Mouse (Mus musculus): Measurements from ENCODE around the gene Grid2.
"Not testable (repeated sequence)": the region's sequence is repeated elsewhere in the genome, so short reads cannot be mapped to it uniquely, and the experiment has no call there.

The Grid2 gene

DNA sequence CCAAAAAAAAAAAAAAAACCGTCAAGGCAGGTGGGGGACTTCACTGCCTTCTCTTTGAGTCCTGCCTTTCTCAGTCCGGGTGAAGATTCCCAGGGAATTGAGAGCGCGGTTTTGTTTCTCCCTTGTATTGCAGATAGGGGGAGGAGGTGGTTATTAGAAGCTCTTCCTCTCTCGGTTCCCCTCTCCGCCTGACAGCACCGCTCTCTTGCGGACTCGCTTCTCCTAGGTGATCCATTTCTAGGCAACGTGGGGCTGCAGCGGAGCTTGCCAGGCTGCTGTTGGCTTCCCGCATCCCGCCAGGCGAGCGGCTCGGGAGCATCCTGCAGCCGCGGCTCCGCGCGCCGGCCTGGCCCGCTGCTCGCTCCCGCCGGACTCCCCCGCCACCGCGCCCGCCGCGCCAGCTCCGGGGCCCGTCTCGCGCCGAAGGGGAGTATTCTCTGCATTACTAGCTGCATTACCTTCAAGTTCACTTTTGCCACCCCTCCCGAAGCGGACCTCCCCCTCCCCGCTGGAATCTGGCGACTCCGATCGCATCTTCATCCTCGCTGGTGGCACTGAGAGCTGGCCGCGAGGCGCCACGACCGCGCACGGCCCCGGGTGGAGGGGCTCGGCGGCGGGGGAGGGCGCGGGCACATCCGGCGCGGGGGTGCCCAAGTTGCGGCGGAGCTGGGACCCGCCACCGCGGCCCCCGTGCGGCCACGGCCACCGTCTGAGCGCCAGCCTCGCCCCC, at the start of gene Grid2:
Grid2 (plus strand) TSS at position 51 of the 730 bp plus-strand sequence.
- DNase-seq: peak; percentile 36 to 52

DNA sequence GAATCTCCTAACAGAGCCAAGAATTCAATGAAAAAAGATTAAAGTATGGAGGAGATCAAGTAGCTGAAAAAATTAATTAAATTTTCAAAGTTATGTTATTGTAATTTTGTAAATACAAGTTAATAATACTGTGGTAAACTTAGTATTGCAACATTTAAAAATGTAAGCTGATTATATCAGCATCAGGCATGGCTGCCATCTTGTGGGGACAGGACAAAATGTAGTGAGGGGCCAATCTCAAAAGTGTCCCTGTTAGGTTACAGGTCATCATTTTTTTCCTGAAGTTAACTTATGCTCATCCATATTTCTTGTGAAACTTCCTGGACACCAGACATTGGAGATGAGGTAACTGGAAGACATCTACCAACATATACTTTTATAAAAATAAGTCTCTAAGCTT, 4.9 kb upstream of the Grid2 start:
- no peak for DNase-seq

DNA sequence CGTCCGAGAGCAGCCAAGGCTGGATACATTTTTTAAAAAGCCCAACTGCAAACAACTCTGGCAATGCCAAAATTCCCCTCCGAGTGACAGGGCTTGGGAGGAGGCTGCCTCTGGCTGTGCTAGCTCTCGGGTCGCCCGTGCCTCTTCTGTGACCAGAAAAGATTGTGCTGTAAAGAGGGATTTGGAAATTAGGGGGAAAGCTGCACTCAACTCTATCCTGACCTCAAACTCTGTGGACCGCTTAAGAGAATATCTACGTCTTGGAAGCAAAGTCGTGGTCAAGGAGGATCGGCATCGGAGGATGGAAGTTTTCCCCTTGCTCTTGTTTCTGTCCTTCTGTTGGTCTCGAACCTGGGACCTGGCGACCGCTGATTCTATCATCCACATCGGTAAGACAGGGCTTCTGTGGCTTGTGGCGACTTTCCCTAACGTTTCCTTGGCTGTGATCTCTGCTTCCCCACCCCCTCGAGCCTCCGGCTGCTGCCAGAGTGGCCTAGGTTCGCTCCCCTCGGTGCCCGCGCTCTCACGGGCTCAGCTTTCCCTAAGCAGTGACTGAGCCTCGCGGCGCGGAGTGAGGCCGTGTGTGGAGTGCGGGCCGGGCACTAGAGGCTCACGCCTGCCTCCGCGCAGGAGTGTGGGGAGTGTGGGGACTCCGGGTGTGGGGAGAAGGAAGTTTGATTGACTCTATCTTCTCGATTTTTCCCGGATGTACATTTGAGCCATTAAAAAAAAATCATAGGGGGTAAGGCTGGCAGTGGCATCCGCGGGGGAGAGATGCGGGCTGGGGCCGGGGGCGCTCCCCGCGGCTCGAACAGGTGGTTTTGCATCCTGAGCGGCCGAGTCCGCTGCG, 1.1 kb downstream of the Grid2 start:
- peak; percentile 21 to 45 for DNase-seq

DNA sequence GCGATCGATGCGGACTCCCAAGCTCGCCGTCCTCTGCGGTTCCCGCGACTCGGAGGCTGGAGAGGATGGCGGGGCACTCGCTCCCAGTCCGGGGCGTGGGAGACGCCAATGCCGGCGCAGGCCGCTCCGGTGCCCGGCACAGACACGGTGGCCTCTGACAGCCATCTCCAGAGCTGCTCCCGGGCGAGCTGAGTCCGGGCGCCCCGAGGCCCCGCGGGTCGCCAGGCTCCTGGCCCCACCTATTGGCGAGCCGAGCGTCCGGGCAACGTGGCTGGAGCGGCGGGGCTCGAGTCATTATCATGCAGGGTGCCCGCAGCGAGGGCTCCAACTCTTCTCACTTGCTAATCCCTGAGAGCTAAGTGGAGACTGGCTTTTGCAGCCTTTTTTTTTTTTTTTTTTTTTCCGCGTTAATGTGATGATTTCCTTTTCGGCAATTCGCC, 1.8 kb downstream of the Grid2 start:
- peak; percentile 54 to 65 for DNase-seq

DNA sequence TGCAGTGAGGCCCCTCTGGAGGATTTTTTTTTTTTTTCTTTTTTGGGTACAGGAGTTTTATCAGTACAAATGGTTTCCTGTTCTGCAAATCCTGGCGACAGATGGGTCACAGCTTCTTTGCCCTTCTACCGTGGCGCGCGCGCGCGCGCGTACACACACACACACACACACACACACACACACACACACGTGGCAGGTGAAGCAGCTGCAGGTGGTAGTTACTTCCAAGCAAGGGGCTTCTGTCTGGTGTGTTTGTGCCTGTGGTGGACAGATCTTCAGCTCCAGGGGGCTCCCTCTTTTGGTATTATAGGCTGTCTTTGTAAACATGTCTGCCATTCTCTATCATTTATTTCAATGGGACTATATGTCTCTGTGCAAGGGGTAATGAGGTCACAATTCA, 2.2 kb downstream of the Grid2 start:
- no peak for DNase-seq

DNA sequence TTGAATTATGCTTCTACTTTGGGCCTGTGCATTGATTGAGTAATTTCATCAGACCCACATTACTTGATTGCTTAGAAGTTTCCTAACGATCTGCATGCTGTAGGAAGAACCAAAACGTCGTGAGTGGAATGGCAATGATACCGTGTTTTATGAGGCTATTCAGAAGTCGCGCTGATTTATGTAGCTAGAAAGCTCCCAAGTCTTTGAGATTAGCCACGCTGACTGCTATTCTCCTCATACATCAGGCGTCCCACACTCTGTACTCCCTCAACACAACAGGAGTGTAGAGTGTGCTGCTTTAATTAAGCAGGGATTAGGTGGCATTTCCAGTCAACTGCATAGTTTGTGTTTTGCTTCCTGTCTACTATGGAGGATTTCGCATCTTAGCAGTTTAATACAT, 4.1 kb downstream of the Grid2 start:
- no peak for DNase-seq

DNA sequence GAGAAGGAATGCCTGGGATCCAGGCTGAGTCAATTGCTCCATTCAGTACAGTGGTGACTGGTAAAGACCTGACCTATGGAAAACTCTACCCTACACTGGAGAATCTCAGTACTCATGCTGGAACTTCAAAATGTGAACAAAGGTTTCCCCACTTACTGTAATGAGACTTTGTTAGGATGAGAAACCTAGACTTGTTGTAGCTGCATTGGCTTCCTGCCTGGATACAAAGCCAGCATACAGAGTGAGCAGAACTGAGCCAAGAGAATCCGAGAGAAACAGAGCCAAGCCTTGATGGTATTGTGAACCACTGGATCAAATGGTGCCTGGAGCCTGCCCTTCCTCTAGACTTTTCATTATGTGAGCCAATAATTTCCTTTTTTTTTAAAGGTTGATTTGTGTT, 28.7 kb downstream of the Grid2 start:
- DNase-seq: no peak

DNA sequence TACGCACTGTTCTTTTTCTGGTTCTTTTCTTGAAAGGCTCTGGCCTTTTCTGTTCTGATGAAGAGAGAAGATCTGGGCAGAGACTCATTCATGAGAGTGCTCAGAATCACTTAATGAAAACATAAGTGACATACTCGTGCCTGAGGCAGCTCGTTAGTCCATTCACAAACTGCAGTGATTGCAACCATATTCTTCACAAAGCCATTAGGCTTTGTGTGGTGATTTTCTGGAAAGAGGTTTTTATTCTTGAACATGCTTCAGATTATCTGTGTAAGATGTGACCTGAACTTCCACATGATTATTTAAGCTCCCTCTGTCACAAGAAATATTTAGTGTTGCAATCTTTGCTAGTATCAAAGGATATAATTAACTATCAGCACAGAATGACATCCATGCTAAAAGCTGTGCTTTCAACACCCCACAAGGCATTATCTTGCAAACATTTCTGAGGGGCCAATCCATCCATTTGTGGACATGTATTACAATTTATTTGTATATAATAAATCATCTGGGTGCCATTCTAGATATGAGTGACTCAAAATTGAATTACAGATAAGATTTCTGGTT, 86.8 kb downstream of the Grid2 start:
- no peak for DNase-seq

DNA sequence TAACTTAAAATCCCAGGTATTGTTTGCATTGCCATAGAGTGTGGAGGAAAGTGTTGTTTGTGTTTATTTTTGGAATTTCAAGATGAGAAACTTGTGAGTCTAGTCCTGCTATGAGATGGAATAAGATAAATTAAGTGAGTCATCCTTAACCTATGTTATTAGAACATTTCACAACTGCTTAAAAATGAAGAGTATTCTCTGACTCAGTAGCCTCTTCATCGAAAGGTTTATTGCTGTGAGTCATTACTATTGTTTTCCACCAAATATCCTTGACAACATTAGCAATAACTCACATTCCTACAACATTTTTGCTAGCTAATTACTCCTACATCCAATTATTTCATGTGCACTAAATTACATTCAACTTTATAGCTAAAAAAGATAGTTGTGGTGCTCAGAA, 91.3 kb downstream of the Grid2 start:
- no peak for DNase-seq

DNA sequence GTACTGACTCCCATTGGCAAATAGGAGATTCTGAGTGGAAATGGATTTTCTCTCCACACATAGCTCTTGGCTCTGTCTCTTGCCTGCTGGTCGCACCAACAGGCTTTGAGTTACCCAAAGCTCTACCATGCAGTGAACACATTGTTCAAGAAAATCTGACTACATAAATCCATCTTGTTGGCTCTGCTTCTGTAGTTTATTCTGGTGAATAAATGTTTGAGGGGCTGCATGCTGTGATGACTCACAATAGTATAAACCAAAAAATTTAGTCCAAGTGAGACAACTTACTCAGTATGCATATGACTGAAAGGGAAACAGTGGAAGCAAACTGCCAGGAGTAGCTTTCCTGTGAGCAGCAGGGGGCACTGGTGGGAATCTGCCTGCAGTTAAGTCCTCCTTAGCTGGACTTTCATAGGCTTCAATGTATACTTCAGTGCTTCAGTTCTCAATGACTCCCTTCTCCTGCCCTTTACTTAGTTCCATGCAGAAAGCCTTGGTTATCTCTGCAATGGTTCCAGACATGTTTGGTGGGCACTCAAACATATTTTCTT, 125.5 kb downstream of the Grid2 start:
- peak; percentile 8 to 11 for DNase-seq

DNA sequence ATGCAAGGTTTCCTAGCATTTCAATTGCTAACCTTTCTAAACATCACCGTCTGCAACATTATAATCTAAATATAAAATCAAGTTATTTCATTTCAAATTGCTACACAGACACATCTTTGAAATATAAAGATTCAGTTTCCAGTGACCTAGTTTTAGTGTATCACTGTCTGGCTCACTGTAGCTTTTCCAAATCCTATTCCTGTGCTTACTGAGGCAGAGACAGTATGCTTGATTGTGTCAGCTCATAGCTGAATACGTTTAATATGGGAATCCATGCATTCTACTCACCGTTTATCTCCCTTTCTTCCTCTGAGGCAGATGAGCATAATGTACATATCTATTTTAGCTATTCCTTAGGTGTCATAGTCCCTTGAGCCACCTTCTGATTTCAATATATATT, 146.0 kb downstream of the Grid2 start:
- no peak for DNase-seq

DNA sequence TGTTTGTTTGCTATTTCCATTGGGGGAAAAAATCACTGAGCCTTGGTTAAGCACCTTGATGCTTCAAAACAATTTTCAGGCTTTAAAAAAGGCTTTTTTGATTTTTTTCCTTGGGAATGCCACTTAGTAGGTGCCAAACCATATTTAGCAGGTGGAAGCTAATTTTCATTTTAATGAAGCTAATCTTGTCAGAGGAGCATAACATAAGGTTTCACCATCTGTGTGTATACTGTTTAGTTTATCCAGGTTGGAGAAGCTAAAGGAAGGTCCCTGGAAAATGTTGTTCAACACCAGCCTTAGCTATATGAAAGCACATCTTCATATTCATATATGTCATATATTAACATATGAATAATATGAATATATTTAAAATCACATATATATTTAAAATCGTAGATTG, 161.9 kb downstream of the Grid2 start:
- no peak for DNase-seq

DNA sequence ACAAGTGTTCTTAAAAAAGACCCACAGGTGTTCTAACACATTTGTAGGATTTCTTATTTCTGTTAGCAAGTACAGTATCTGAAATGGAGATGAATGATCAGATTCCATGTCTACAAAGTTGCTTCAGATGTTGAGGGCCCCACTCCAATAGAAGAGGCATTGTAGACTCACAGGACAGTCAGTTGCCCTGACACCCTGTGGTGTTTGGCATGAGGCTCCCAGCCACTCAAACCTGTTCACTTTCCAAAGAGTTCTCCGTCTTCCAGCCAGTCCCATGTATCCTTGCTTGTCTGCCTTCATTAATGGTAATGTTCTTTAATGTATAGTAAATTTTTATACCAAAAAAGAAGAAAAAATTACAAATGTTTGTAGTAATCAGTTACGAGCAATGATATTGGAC, 177.1 kb downstream of the Grid2 start:
- DNase-seq: no peak

DNA sequence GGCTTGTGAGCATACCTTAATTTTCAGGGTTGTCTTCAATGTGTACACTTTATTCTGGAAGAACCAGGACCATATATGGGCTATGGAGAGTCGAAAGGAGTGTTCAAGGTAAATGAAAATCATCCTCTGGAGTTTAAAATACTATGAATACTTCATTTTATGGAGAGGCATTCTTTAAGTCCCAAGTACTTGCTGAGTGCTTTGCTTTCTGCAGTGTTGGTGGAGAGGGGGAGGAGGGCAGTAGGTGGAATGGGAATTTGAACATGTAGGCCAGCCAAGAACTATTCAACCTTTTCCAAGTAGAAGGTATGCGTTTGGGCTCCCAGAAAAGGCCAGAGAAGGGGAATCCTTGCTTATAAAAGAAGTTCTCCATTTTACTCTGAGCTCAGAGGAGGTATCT, 192.5 kb downstream of the Grid2 start:
- no peak for DNase-seq

DNA sequence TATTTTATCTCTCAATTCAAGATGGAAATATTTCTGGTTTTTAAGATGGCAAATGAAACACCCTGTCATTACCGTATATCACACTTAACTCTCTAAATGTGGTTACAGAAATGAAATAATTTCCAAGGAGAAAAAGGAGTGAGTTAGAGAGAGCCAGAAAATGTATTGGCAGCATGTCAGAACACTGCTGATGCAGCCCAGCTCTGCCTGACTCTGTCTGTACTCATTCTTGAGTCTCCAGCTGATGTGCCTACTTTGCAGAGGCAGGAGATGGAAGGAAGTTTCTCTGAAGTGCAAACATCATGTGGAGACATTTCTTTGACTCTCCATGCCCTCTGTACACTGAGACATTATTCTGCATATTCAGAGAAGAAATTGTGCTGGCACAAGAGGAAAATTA, 226.5 kb downstream of the Grid2 start:
- no peak for DNase-seq

DNA sequence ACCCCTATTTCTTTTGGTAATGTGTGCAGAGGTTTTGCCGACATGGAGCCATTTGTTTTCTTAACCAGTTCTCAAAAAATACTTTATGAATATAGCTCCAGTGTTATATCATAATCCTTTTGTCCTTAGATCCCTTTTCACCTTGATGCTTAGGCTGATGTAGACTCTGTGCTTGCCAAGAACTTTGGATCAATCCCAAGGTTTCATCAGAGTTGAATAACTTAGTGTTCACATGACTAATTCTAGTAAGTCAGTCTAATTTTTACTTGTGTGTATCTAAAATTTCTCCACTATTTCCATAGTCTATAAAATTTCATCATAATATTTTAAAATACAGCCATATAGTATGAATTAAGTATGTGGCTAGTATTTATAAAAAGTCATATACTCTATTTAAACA, 259.3 kb downstream of the Grid2 start:
- no peak for DNase-seq

DNA sequence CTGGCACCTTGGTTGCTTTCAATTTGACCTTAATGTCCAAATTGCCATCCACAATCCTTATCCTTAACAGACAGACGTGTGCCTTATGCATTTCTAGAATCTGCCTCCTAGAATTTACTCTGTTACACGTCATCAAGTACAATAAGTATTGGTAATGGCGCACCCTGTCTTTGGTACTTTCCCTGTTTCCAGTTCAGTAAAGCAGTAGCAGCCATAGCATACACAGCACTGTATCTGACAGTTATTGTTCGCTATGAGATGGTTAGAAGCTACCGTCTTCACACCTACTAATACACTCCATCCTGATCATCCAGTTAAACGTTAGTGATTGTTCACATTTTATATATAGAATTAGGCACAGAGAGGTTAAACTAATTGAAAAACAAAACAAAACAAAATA, 260.3 kb downstream of the Grid2 start:
- no peak for DNase-seq

DNA sequence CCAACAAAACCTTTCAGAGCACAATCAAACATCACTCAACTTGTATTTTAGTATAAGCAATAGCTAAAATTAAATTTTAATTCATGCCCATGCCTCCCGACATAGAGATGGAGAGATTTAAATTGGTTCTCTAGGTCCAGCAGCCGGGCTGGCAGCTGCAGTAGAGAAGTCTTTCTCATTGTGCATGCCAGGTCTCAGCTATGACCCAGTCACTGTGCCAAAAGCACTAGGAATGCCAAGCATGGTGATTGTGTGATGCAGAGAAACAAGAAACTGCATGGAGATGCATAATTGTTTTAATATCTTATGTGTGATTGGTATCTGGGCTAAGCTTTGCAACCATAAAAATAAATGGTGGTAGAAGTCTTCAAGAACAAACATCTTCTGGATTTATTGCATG, 276.1 kb downstream of the Grid2 start:
- no peak for DNase-seq

DNA sequence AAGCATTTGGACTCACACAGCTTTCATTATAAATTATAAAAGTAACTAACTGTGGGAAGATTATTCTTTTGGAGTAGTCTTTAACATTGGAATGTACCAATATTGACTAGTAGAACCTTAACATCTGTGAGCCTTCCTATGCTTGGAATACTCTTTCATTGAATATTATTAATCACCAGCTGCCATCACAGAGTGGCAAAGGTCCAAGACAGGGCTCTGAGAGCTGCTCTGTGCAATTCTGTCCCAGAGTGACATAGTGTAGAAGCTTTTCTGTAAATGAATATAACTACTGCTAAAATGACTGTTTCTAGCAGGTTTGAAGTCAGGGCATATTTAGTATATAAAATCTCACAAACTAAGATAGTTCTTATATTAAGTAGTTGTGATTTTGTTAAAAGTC, 277.2 kb downstream of the Grid2 start:
- DNase-seq: no peak

DNA sequence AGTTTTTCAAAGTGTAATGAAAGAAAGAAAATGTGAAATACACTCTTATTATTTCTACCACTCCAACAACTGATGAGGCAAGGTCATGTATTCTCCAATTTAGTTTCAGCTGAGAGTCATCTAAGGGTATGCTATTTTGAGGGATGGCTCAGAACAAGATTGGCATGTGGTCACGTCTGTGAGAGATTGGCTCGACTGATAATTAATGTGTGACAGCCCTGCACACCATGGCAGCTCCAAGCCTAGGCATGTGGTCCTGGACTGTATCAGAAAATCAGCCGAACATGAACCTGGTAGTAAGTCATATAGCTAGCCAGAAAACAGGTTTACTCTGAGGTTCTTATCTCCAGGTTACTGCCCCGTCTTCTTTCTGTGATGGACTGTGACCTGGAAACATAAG, 292.1 kb downstream of the Grid2 start:
- no peak for DNase-seq

DNA sequence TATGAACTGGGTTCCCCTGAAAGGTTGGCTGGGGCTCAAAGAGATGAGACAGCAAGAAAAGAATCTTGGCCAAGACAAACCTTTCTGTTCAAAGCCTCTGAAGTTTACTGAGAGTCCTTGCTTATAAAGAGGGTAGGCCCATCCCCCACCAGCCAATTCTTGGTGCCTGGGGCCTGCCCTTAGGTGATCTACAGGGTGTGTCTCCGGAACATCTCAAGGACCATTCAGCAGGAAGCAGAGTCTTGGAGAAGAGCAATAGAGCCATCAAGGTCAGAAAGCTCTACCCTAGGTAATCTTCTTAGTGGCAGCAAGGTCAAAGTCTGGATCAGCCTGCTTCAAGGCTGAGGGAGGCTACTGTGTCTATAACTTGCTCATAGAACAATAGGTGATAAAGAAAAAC, 313.1 kb downstream of the Grid2 start:
- DNase-seq: not testable (repeated sequence)

DNA sequence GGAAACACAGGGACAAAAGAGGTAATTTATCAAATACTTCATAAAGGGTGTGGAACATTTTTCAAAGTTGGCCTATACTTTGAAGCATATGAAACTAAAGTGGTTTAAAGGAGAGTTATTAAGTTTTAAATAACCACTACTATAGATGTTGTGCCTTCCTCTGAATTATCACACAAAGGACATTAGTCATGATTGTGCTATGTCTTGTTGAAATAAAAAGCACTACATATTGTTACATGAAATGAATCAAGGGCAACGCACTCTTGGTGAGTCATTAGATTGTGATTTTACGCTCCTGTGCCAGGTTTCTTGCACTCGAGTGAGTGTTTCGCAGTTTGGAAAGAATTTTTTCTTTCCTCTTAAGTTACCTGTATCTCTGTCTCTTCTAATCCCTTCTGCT, 335.0 kb downstream of the Grid2 start:
- DNase-seq: no peak

DNA sequence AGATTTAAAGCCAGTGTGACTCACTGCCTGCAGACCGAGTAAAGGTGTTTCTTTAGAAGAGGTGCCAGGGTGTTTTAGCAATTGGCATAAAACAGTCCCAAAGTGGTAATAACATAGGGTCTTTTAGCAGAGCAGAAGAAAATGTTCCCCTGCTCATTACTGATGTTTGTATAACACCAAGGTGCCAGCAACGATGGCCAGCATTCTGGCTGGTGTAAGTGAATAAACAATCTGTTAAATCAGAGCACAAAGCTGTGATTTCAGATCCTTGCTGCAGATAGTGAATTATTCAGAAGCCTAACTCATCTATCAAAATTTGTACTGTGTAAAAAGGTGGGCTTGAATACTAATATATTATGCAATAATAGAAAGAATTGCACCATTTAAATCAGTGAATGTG, 353.9 kb downstream of the Grid2 start:
- no peak for DNase-seq

DNA sequence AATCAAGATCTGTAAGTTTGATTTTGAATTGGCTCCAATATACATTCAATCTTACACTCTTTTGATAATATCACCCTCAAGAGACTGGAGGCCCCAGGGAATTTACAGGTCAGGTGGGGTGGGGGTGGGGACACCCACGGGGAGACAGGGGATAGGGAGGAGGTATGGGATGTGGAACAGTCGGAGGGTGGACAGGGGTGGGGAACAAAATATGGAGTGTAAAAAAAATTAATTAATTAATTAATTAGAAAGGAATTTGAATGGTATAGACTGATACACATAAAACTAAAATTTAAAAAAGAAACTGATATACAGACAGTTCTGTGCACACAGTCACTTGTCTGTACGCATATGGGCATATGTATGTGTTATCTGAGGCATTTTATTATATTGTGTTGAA, 380.3 kb downstream of the Grid2 start:
- no peak for DNase-seq

Data from kidney, postnatal 4 days (tissue).